Mouse (Mus musculus) thymus, adult 2 months (tissue): ENCODE results near the gene Itga10.

Experiments used
- CTCF ChIP-seq: fragments of 200-500 bp; IDR thresholded peaks from 2 replicates; pipeline ENCODE4 v1.5.1; 2012; ENCODE audit warnings: mild to moderate bottlenecking, control low read depth, low read length, moderate library complexity, borderline replicate concordance; ENCODE audit not compliant: control insufficient read depth, poor library complexity, insufficient read depth; ENCODE audit errors: extremely low read depth
- POLR2A ChIP-seq: fragments of 200-500 bp; IDR thresholded peaks from 2 replicates; pipeline ENCODE4 v1.6.1; 2012; ENCODE audit warnings: mild to moderate bottlenecking, low read length, control low read depth, moderate library complexity; ENCODE audit not compliant: control insufficient read depth, poor library complexity, insufficient read depth; ENCODE audit errors: extremely low read depth

- TF ChIP-seq POLR2A (0 out of 2 replicates have a peak, but pooled peaks have one; percentile 25), CTCF (0 out of 2 replicates have a peak, but pooled peaks have one; percentile 14)
Observed at GRCm38 (mm10) chr3:96696198-96696765, 50.9 kb downstream of the Itga10 start, which contains the start of gene Pias3.
